Mouse (Mus musculus): ENCODE measurements around the gene Dnah2. TPM values are rescaled to one million over a fixed set of nuclear protein-coding genes. Genes with fewer than 3 reads are reported as not detected.

Gene Dnah2
- polyA plus RNA-seq, 1 experiment from 2014 or later: 1.5 TPM

DNA sequence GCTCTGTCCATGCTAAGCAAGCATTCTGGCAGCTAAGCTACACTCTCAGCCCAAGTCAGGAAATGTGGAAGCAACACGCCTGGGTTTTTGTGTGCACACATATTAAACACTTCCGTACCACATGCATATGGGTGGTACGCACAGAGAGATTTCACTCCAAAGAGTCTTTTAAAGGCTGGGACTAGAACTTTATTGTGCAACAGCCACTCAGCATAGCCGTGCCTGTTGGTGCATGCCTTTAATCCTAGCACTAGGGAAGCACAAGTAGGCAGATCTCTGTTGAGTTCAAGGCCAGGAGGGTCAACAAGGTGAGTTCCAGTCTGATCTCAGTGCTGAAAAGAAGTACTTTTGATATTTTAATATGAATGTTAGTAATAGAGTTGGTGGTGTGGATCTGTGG, 25.3 kb downstream of the Dnah2 start:
- WGBS: 87% methylated on average over 4 of the region's 4 CpGs
- H3K4me1 ChIP-seq (ENCODE audit: control insufficient read depth, insufficient read depth, low read length): no peaks in the 10 kb centered on the region; the same call in 1 of the 2 replicates
- ATAC-seq (replicated peaks; ENCODE audit: insufficient number of reproducible peaks, low FRiP score, low TSS enrichment, low read depth): no peak

DNA sequence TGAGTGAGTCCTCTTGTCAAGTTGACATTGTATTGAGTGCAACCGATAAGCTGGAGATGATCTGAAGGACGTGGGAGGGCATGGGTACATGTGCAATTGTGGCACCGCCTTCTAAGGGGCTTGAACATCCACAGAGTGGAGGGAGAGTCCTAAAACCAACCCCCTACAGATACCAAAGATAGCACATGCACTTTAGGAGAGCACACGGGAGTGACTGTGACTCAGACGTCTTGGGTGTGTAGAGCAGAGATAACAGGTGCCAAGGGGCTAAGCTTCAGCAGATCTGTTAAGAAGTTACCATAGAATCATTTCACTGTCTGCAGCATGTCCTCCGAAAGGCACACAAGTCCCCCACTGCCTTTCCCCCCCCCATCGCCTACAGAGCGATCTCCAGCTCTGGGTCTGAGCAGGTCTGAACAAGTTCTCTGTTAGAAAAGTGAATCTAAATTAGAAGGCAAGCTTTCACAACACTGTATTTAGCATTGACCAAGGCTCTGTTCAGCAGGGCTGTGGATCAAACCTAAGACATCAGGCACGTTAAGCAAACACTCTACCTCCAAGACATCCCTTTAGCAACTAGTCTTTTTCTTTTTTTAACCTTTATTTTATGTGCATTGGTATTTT, 27.3 kb downstream of the Dnah2 start:
- no peak for ATAC-seq (replicated peaks; ENCODE audit: insufficient number of reproducible peaks, low FRiP score, low TSS enrichment, low read depth)
- Histone ChIP-seq H3K4me3 (ENCODE audit: low read depth, low read length) (no peak overlapping the region), H3K36me3 (replicated peaks; ENCODE audit: control insufficient read depth, insufficient read depth, low read depth, low read length) (no peaks in the 10 kb centered on the region), H3K9me3 (replicated peaks; ENCODE audit: control insufficient read depth, low read length) (no peaks in the 10 kb centered on the region), H3K27me3 (ENCODE audit: control insufficient read depth, insufficient read depth, low read length) (no peaks in the 10 kb centered on the region), H3K4me2 (ENCODE audit: low read depth, low read length) (no peak overlapping the region), H3K27ac (replicated peaks; ENCODE audit: low read depth, low read length) (no peak overlapping the region), H3K4me1 (ENCODE audit: control insufficient read depth, insufficient read depth, low read length) (no peaks in the 10 kb centered on the region), H3K9ac (replicated peaks; ENCODE audit: low read length) (no peak overlapping the region)
- no peak for DNase-seq (ENCODE audit: low spot score)
- 84% methylated on average over 9 of the region's 9 CpGs for WGBS

More for the DNA sequence above, 25.3 kb downstream of the Dnah2 start:
- Histone ChIP-seq H3K9ac (replicated peaks; ENCODE audit: low read length) (no peak overlapping the region), H3K4me2 (ENCODE audit: low read depth, low read length) (no peak overlapping the region), H3K36me3 (replicated peaks; ENCODE audit: control insufficient read depth, insufficient read depth, low read depth, low read length) (no peaks in the 10 kb centered on the region), H3K4me3 (ENCODE audit: low read depth, low read length) (no peak overlapping the region), H3K27me3 (ENCODE audit: control insufficient read depth, insufficient read depth, low read length) (no peaks in the 10 kb centered on the region), H3K27ac (replicated peaks; ENCODE audit: low read depth, low read length) (no peak overlapping the region), H3K9me3 (replicated peaks; ENCODE audit: control insufficient read depth, low read length) (no peaks in the 10 kb centered on the region)
- no peak for DNase-seq (ENCODE audit: low spot score)

DNA sequence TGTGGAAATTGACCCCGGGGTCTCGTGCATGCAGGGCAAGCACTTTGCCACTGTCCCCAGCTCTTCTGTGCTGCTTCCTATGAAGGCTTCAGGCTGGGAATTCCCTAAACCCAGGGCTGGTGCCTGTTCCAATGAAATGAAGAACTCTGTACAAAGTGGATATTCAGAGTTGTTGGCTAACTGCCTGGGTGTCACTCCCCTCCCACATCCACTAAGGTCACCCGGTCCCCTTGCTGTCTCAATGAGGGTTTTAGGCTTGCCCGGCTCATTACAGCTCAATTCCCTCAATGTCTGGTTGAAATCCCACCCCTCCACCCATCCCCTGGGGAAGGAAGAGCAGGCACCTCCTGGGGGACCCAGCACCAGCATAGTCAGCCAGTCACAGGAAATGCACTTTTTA, 28.9 kb downstream of the Dnah2 start:
- no peaks in the 10 kb centered on the region for H3K9me3 ChIP-seq (replicated peaks; ENCODE audit: control insufficient read depth, low read length)
- H3K27ac ChIP-seq (replicated peaks; ENCODE audit: low read depth, low read length): no peak overlapping the region
- no peak overlapping the region for H3K9ac ChIP-seq (replicated peaks; ENCODE audit: low read length)
- WGBS: 76% methylated on average over 4 of the region's 4 CpGs
- ATAC-seq (replicated peaks; ENCODE audit: insufficient number of reproducible peaks, low FRiP score, low TSS enrichment, low read depth) (no peak), DNase-seq (ENCODE audit: low spot score) (no peak)
- H3K4me3 ChIP-seq (ENCODE audit: low read depth, low read length): no peak overlapping the region
- H3K27me3 ChIP-seq (ENCODE audit: control insufficient read depth, insufficient read depth, low read length): no peaks in the 10 kb centered on the region
- H3K4me2 ChIP-seq (ENCODE audit: low read depth, low read length): no peak overlapping the region
- no peaks in the 10 kb centered on the region for H3K36me3 ChIP-seq (replicated peaks; ENCODE audit: control insufficient read depth, insufficient read depth, low read depth, low read length)
- H3K4me1 ChIP-seq (ENCODE audit: control insufficient read depth, insufficient read depth, low read length): no peaks in the 10 kb centered on the region

DNA sequence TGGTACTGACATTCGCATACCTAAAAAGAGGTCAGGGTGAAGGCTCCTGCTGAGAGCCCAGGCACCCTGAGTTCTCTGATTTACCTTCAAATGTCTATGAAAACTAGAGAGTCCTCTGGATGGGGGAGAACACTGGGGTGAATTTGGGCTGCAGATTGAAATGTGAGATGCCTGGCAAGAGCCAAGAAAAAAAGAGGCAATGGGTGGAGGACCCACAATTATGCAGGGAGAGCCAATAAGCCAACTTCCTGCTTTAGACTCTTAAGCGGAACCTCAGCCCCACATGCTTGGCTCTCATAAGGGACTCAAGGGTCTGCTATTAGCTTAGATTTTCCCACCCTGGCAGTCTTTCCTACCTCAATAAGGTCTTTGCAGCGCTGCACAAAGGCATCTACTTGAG, 32.2 kb downstream of the Dnah2 start:
- Histone ChIP-seq H3K27ac (replicated peaks; ENCODE audit: low read depth, low read length) (no peak overlapping the region), H3K9me3 (replicated peaks; ENCODE audit: control insufficient read depth, low read length) (no peaks in the 10 kb centered on the region), H3K27me3 (ENCODE audit: control insufficient read depth, insufficient read depth, low read length) (no peaks in the 10 kb centered on the region), H3K4me1 (ENCODE audit: control insufficient read depth, insufficient read depth, low read length) (no peaks in the 10 kb centered on the region), H3K36me3 (replicated peaks; ENCODE audit: control insufficient read depth, insufficient read depth, low read depth, low read length) (no peaks in the 10 kb centered on the region), H3K9ac (replicated peaks; ENCODE audit: low read length) (no peak overlapping the region), H3K4me3 (ENCODE audit: low read depth, low read length) (no peak overlapping the region), H3K4me2 (ENCODE audit: low read depth, low read length) (no peak overlapping the region)
- DNase-seq (ENCODE audit: low spot score) (no peak), ATAC-seq (replicated peaks; ENCODE audit: insufficient number of reproducible peaks, low FRiP score, low TSS enrichment, low read depth) (no peak)
- 69% methylated on average over 3 of the region's 3 CpGs for WGBS

DNA sequence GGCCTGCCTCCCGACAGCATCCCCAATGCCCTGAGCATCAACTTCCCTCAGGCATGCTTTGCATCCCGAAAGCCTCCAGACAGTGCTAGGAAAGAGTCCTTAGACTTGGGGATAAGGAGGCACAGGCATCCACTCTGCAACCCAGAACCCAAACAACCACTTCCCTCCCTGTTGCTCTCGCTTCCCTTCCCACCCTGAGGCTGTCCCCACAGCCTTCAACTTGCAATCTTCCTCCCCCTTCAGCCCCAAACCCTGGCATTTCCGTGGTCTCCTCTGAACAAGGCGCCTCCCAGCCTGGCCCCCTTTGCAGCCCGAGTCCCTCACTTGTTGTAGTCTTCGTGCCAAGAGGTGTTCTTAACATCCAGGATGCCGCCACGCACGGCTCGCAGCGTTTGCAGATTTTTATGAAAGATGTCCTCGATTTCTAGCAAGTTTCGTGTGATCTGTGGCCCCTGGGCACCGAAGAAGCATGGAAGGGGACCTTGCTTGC, 32.7 kb downstream of the Dnah2 start:
- Histone ChIP-seq H3K9me3 (replicated peaks; ENCODE audit: control insufficient read depth, low read length) (no peaks in the 10 kb centered on the region), H3K4me2 (ENCODE audit: low read depth, low read length) (no peak overlapping the region), H3K4me1 (ENCODE audit: control insufficient read depth, insufficient read depth, low read length) (no peaks in the 10 kb centered on the region), H3K9ac (replicated peaks; ENCODE audit: low read length) (no peak overlapping the region), H3K27me3 (ENCODE audit: control insufficient read depth, insufficient read depth, low read length) (no peaks in the 10 kb centered on the region), H3K36me3 (replicated peaks; ENCODE audit: control insufficient read depth, insufficient read depth, low read depth, low read length) (no peaks in the 10 kb centered on the region), H3K4me3 (ENCODE audit: low read depth, low read length) (no peak overlapping the region), H3K27ac (replicated peaks; ENCODE audit: low read depth, low read length) (no peak overlapping the region)
- no peak for ATAC-seq (replicated peaks; ENCODE audit: insufficient number of reproducible peaks, low FRiP score, low TSS enrichment, low read depth)
- 60% methylated on average over 15 of the region's 15 CpGs for whole genome bisulfite sequencing
- no peak for DNase-seq (ENCODE audit: low spot score)

DNA sequence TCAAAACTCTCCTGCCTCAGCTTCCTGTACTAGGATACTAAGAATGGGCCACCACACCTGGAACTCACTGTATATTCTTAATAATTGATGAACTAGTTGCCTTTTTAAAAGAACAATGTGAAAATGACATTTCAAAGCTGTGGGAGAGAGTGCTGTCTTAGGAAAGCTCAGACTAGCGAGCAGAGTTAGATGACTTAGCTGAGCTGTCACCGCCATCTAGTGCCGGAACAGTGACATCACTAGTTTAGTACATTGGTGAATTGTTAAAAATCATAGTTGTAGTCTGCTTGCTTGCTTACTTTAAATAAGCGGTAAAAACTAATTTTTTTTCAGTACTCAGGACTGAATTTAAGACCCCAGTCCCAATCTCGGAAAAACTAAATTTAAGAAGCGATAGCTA, 35.1 kb downstream of the Dnah2 start:
- Histone ChIP-seq H3K4me2 (ENCODE audit: low read depth, low read length) (no peak overlapping the region), H3K4me3 (ENCODE audit: low read depth, low read length) (no peak overlapping the region), H3K27me3 (ENCODE audit: control insufficient read depth, insufficient read depth, low read length) (no peaks in the 10 kb centered on the region), H3K27ac (replicated peaks; ENCODE audit: low read depth, low read length) (no peak overlapping the region), H3K4me1 (ENCODE audit: control insufficient read depth, insufficient read depth, low read length) (no peaks in the 10 kb centered on the region), H3K9ac (replicated peaks; ENCODE audit: low read length) (no peak overlapping the region), H3K36me3 (replicated peaks; ENCODE audit: control insufficient read depth, insufficient read depth, low read depth, low read length) (no peaks in the 10 kb centered on the region), H3K9me3 (replicated peaks; ENCODE audit: control insufficient read depth, low read length) (no peaks in the 10 kb centered on the region)
- peak; percentile 80 for DNase-seq (ENCODE audit: low spot score)
- WGBS: 10% methylated on average over 6 of the region's 6 CpGs
- ATAC-seq (replicated peaks; ENCODE audit: insufficient number of reproducible peaks, low FRiP score, low TSS enrichment, low read depth): no peak

DNA sequence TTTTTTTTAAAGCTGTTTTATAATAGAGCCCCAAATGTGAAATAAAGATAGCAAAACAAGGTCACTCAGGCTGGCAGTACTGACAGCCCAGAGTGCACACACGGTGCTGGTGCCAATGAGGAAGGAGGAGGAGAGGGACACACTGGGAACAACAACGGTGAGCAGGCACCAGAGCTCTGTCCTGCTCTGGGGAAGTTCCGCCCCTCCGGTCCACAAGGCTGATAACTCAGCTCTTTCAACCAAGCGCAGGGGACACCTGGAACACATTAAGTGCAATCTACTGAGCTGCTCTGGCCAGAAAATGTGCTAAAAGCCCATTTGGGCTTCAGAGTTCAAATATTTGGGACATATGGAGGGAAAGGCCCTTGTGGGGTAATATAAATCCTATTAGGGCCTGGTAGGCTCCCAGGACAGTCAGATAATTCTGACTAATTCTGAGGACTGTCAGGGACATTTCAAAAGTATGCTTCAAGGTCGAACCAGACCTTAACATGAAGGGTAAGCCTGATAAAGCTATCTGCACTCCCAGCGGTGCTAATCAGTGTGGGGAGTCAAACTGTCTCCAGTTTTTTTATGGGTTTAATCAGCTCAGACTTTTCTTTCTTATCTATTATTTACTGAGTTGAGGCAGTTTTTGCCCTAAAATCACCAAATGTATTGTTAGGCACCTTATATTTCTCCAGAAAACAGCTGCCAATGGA, 38.0 kb downstream of the Dnah2 start:
- Histone ChIP-seq H3K4me3 (ENCODE audit: low read depth, low read length) (no peak overlapping the region), H3K36me3 (replicated peaks; ENCODE audit: control insufficient read depth, insufficient read depth, low read depth, low read length) (no peaks in the 10 kb centered on the region), H3K9me3 (replicated peaks; ENCODE audit: control insufficient read depth, low read length) (no peaks in the 10 kb centered on the region), H3K27me3 (ENCODE audit: control insufficient read depth, insufficient read depth, low read length) (no peaks in the 10 kb centered on the region), H3K4me1 (ENCODE audit: control insufficient read depth, insufficient read depth, low read length) (no peaks in the 10 kb centered on the region), H3K9ac (replicated peaks; ENCODE audit: low read length) (no peak overlapping the region), H3K4me2 (ENCODE audit: low read depth, low read length) (no peak overlapping the region), H3K27ac (replicated peaks; ENCODE audit: low read depth, low read length) (no peak overlapping the region)
- DNase-seq (ENCODE audit: low spot score): peak; percentile 83
- ATAC-seq (replicated peaks; ENCODE audit: insufficient number of reproducible peaks, low FRiP score, low TSS enrichment, low read depth): no peak
- WGBS: 26% methylated on average over 7 of the region's 7 CpGs

DNA sequence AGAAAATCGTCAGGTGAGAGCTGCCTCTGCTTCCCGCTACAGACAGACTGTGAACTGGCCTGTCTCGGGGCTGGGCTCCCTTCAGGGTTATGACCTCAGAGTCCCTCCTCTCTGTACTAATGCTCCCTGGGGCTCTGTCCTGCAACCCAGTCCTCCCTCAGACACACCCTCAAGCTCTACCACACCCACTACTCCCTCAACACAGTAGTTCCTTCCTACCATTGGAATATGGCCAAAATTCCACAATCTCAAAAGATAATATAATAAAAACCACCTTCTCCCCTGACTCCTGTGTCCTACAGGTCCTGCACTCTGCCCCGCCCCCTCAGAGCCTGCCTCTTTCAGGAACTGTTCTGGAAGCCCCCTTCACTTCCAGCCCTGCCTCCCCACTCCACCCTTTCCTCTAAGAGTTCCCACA, 45.0 kb downstream of the Dnah2 start:
- no peaks in the 10 kb centered on the region for H3K27me3 ChIP-seq (ENCODE audit: control insufficient read depth, insufficient read depth, low read length)
- WGBS: 35% methylated on average over 4 of the region's 4 CpGs
- no peak overlapping the region for H3K4me3 ChIP-seq (ENCODE audit: low read depth, low read length)
- no peak overlapping the region for H3K4me2 ChIP-seq (ENCODE audit: low read depth, low read length)
- no peaks in the 10 kb centered on the region for H3K9me3 ChIP-seq (replicated peaks; ENCODE audit: control insufficient read depth, low read length)
- no peaks in the 10 kb centered on the region for H3K4me1 ChIP-seq (ENCODE audit: control insufficient read depth, insufficient read depth, low read length)
- no peak for DNase-seq (ENCODE audit: low spot score)
- H3K27ac ChIP-seq (replicated peaks; ENCODE audit: low read depth, low read length): no peak overlapping the region
- no peaks in the 10 kb centered on the region for H3K36me3 ChIP-seq (replicated peaks; ENCODE audit: control insufficient read depth, insufficient read depth, low read depth, low read length)
- no peak for ATAC-seq (replicated peaks; ENCODE audit: insufficient number of reproducible peaks, low FRiP score, low TSS enrichment, low read depth)
- H3K9ac ChIP-seq (replicated peaks; ENCODE audit: low read length): no peak overlapping the region

All from embryonic facial prominence, embryonic 11.5 days (tissue).